In the genomic region with DNA sequence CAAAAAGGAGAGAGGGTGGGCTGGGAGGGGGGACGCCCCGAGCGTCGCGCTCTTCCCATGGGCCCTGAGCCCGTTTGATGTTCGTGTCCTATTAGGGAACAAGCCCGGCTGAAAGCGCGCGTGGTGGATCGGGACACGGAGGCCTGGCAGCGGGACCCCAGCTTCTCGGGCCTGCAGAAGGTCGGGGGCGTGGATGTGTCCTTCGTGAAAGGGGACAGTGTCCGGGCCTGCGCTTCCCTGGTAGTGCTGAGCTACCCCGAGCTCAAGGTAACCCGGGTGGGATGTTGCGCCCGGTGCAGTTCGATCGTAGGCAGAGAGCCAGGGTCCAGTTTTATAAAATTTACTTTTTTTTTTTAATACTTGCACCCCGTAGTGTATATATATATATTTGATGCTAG, we compare ENCODE assay signal across 8 mouse cellular contexts. TPM values are rescaled to one million over a fixed set of nuclear protein-coding genes. Genes with fewer than 3 reads are reported as not detected.
DNase-seq lines count a peak whose midpoint lies in the region; ATAC-seq lines count a peak whose summit lies in the region.

No protein-coding gene starts in this region.

- peak overlapping the region; percentile 90 for H3K9ac ChIP-seq in limb, embryonic 13.5 days
- H3K9ac ChIP-seq in stomach, embryonic 15.5 days = peak overlapping the region; percentile 73

- H3K36me3 ChIP-seq in limb, embryonic 13.5 days = peaks cover 24% of the 10 kb centered on the region
- H3K36me3 ChIP-seq in stomach, embryonic 15.5 days = peaks cover under 1% of the 10 kb centered on the region; the same call in 1 of the 2 replicates

- peak overlapping the region; percentile 92; the same call in 1 of the 2 replicates for H3K27ac ChIP-seq in limb, embryonic 13.5 days
- H3K27ac ChIP-seq in stomach, embryonic 15.5 days = peak overlapping the region; percentile 93

- no peak for ATAC-seq in limb, embryonic 13.5 days (ENCODE audit: low FRiP score, low read depth)
- ATAC-seq in stomach, embryonic 15.5 days (ENCODE audit: insufficient read depth, low FRiP score, low read depth) = no peak; the same call in 1 of the 2 replicates
- no peak for ATAC-seq in cerebellum, adult (ENCODE audit: insufficient number of reproducible peaks, low FRiP score, low TSS enrichment)

- DNase-seq in gastrocnemius, adult 18-20 months (ENCODE audit: low spot score) = peak; percentile 7
- no peak for DNase-seq in gastrocnemius, postnatal 25 days
- peak; percentile 41 for DNase-seq in right cerebral cortex, postnatal 4 days
- DNase-seq in right cerebral cortex, postnatal 10 days (ENCODE audit: low spot score in 2 of 2) = no peak
- no peak for DNase-seq in left cerebral cortex, adult 8-10 months (ENCODE audit: low spot score in 2 of 2)

- peaks cover 18% of the 10 kb centered on the region for H3K4me1 ChIP-seq in limb, embryonic 13.5 days
- H3K4me1 ChIP-seq in stomach, embryonic 15.5 days = peaks cover 19% of the 10 kb centered on the region

- no peaks in the 10 kb centered on the region for H3K9me3 ChIP-seq in limb, embryonic 13.5 days
- H3K9me3 ChIP-seq in stomach, embryonic 15.5 days = no peaks in the 10 kb centered on the region

- WGBS in limb, embryonic 13.5 days = 7% methylated on average over 27 of the region's 27 CpGs
- WGBS in stomach, embryonic 15.5 days = 4% methylated on average over 27 of the region's 27 CpGs

- H3K4me2 ChIP-seq in limb, embryonic 13.5 days (replicated peaks) = peak overlapping the region; percentile 87
- peak overlapping the region; percentile 96 for H3K4me2 ChIP-seq in stomach, embryonic 15.5 days

- peak overlapping the region; percentile 87 for H3K4me3 ChIP-seq in limb, embryonic 13.5 days
- peak overlapping the region; percentile 94 for H3K4me3 ChIP-seq in stomach, embryonic 15.5 days (replicated peaks)

- H3K27me3 ChIP-seq in limb, embryonic 13.5 days = no peaks in the 10 kb centered on the region
- no peaks in the 10 kb centered on the region for H3K27me3 ChIP-seq in stomach, embryonic 15.5 days (replicated peaks)

RNA-seq across cellular contexts. Expression of a gene that starts 0.5 kb away (rescaled TPM):
- total RNA-seq in gastrocnemius, adult 18-20 months (2021) = 1 to 10 TPM; 4.4 to 5.7 TPM
- 1 to 10 TPM; 3.9 to 4.8 TPM for total RNA-seq in gastrocnemius, postnatal 25 days (2021)
- polyA plus RNA-seq in limb, embryonic 13.5 days (2015; fragmentation: Nextera tagmentation; extraction: Ambion mirVana) = 17.1 and 18.1 TPM in 2 replicates
- 11.5 and 13.5 TPM in 2 replicates for polyA plus RNA-seq in stomach, embryonic 15.5 days (2015; fragmentation: Nextera tagmentation; extraction: Ambion mirVana)
- 10 to 100 TPM; 27.8 to 35.2 (median 32.8) TPM for total RNA-seq in left cerebral cortex, adult 8-10 months (2022)

RNA-seq across cellular contexts. Expression of a gene that starts 55.9 kb away (rescaled TPM):
- under 1 TPM; 0.05 TPM for total RNA-seq in gastrocnemius, adult 18-20 months (2021)
- total RNA-seq in gastrocnemius, postnatal 25 days (2021) = under 1 TPM; 0.08 to 0.19 TPM
- polyA plus RNA-seq in limb, embryonic 13.5 days (2015; fragmentation: Nextera tagmentation; extraction: Ambion mirVana) = 2.0 and 2.2 TPM in 2 replicates
- polyA plus RNA-seq in stomach, embryonic 15.5 days (2015; fragmentation: Nextera tagmentation; extraction: Ambion mirVana) = 0.59 and 0.63 TPM in 2 replicates
- 100 to 1,000 TPM; 185 to 209 (median 199) TPM for total RNA-seq in left cerebral cortex, adult 8-10 months (2022)

Comparison
In these comparisons a context has a peak if more than half of its experiments do, and no peak if none do; other contexts are left out.
1. DNase-seq: peak in gastrocnemius, adult 18-20 months (single experiment) and right cerebral cortex, postnatal 4 days (single experiment); none in gastrocnemius, postnatal 25 days (single experiment), right cerebral cortex, postnatal 10 days (0 of 2) and left cerebral cortex, adult 8-10 months (0 of 2).
2. RNA of a gene that starts 0.5 kb away (total RNA-seq): 27.8 to 35.2 TPM in left cerebral cortex, adult 8-10 months; 4.4 to 5.7 TPM in gastrocnemius, adult 18-20 months and 3.9 to 4.8 TPM in gastrocnemius, postnatal 25 days; every median in the first group is over 4 times any median in the second.
3. RNA of a gene that starts 55.9 kb away (total RNA-seq): 185 to 209 TPM in left cerebral cortex, adult 8-10 months; 0.08 to 0.19 TPM in gastrocnemius, postnatal 25 days and 0.05 TPM in gastrocnemius, adult 18-20 months; every median in the first group is over 100 times any median in the second.